Mouse (Mus musculus) neutrophil, adult 5-6 weeks (primary cell): Measurements from ENCODE around the gene Ebf3. TPM values are rescaled to one million over a fixed set of nuclear protein-coding genes. Genes with fewer than 3 reads are reported as not detected.

Experiments used
- ATAC-seq: fragments of 151-379, 151-347 bp; 2 replicates; pipeline ENCODE4 v1.8.0; 2017; ENCODE audit warnings: mild to moderate bottlenecking, moderate TSS enrichment; ENCODE audit not compliant: insufficient number of reproducible peaks, poor library complexity, low FRiP score, severe bottlenecking; ENCODE audit errors: extremely low read depth
- total RNA-seq: library from RNA; stranded (forward); fragments of 200-1000 nt; gene quantifications from 2 replicates; pipeline ENCODE4 v1.2.3, GENCODE M21; 2017

The Ebf3 gene
- total RNA-seq, 1 experiment from 2014 or later: not detected

GRCm38 (mm10) chr7:137313183-137313903, 902 bp downstream of the Ebf3 start:
- ATAC-seq: no peak

- no peak for ATAC-seq
Measured at GRCm38 (mm10) chr7:137312933-137313182, 1.4 kb downstream of the Ebf3 start.

- ATAC-seq: no peak
Measured at GRCm38 (mm10) chr7:137312166-137312932, 1.9 kb downstream of the Ebf3 start.

- ATAC-seq: no peak
Measured at GRCm38 (mm10) chr7:137311341-137312110, 2.7 kb downstream of the Ebf3 start.

GRCm38 (mm10) chr7:137310876-137311275, 3.4 kb downstream of the Ebf3 start:
- ATAC-seq: no peak

GRCm38 (mm10) chr7:137310091-137310761, 4.0 kb downstream of the Ebf3 start:
- no peak for ATAC-seq

- ATAC-seq: no peak
Measured at GRCm38 (mm10) chr7:137309071-137310066, 4.9 kb downstream of the Ebf3 start.

- ATAC-seq: no peak
Measured at GRCm38 (mm10) chr7:137308061-137309060, 5.9 kb downstream of the Ebf3 start.

- no peak for ATAC-seq
Measured at GRCm38 (mm10) chr7:137307131-137307530, 7.1 kb downstream of the Ebf3 start.

- no peak for ATAC-seq
Measured at GRCm38 (mm10) chr7:137306127-137306526, 8.1 kb downstream of the Ebf3 start.

- ATAC-seq: no peak
Measured at GRCm38 (mm10) chr7:137303776-137304171, 10.5 kb downstream of the Ebf3 start.

GRCm38 (mm10) chr7:137302961-137303775, 11.1 kb downstream of the Ebf3 start:
- no peak for ATAC-seq

GRCm38 (mm10) chr7:137302161-137302560, 12.1 kb downstream of the Ebf3 start:
- no peak for ATAC-seq

- ATAC-seq: no peak
Measured at GRCm38 (mm10) chr7:137301329-137301751, 12.9 kb downstream of the Ebf3 start.

- no peak for ATAC-seq
Measured at GRCm38 (mm10) chr7:137300826-137301225, 13.4 kb downstream of the Ebf3 start.

GRCm38 (mm10) chr7:137300169-137300568, 14.1 kb downstream of the Ebf3 start:
- no peak for ATAC-seq
